Mouse (Mus musculus): Measurements from ENCODE around the gene Ncstn.

DNA sequence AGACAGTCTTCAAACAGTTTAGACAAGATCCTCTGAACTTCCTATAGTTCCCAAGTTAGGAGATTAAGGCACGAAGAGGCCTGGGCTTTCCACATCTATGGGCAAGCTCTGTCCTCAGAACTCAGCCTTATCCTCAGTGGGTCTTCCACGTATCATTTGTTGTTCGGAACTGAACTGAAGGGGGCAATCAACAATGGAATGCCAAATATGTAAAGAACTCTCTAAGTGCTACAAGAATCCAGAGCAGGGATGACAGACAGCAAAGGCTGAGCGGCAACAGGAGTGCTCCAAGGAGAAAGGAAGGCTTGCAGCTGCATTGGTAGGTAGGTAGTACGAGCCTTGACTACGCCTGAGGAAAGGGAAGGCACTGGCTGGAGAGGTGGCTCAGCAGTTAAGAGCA, 12.4 kb downstream of the Ncstn start:
- TF ChIP-seq ZC3H11A (IDR thresholded peaks at IDR 0.05; ENCODE audit: low read depth, low read length) (no peak), EP300 (IDR thresholded peaks at IDR 0.05; ENCODE audit: low read length) (no peak), MXI1 (IDR thresholded peaks at IDR 0.05; ENCODE audit: low read depth, low read length) (no peak)

All from CH12.LX (cell line).